Mouse (Mus musculus) liver, embryonic 11.5 days (tissue): ENCODE data around the gene Oasl2. TPM values are rescaled to one million over a fixed set of nuclear protein-coding genes. Genes with fewer than 3 reads are reported as not detected.
"Not testable (repeated sequence)": the region's sequence is repeated elsewhere in the genome, so short reads cannot be mapped to it uniquely, and the experiment has no call there.

ENCODE experiments used
- ATAC-seq: fragments of 200-750 bp; cut with Nextera tagmentation; replicated peaks from 2 replicates; pipeline ENCODE4 v1.8.0; 2017; ENCODE audit warnings: moderate number of reproducible peaks, mild to moderate bottlenecking, moderate TSS enrichment, moderate library complexity; ENCODE audit not compliant: low FRiP score
- DNase-seq: peaks from one replicate; pipeline ENCODE4 v3.0.0-alpha.2; 2017; ENCODE audit warnings: low spot score
- H3K27ac ChIP-seq: fragments of 300-500 bp; sonication (generic); 2 replicates; pipeline ENCODE4 v1.5.1; 2014; ENCODE audit warnings: mild to moderate bottlenecking, low read depth, low read length, control low read depth
- H3K27me3 ChIP-seq: fragments of 300-500 bp; sonication (generic); replicated peaks from 2 replicates; pipeline ENCODE4 v1.6.1; 2014; ENCODE audit warnings: low read length, mixed read lengths; ENCODE audit not compliant: control insufficient read depth, insufficient read depth
- H3K36me3 ChIP-seq: fragments of 300-500 bp; sonication (generic); 2 replicates; pipeline ENCODE4 v1.6.1; 2014; ENCODE audit warnings: mild to moderate bottlenecking, low read length, moderate library complexity, mixed read lengths; ENCODE audit not compliant: control insufficient read depth, insufficient read depth
- H3K4me1 ChIP-seq: fragments of 300-500 bp; sonication (generic); replicated peaks from 2 replicates; pipeline ENCODE4 v1.6.1; 2014; ENCODE audit warnings: low read length, mixed read lengths; ENCODE audit not compliant: control insufficient read depth, insufficient read depth
- H3K4me2 ChIP-seq: fragments of 300-500 bp; sonication (generic); 2 replicates; pipeline ENCODE4 v1.6.1; 2014; ENCODE audit warnings: mild to moderate bottlenecking, control low read depth, moderate library complexity
- H3K4me3 ChIP-seq: fragments of 300-500 bp; sonication (generic); 2 replicates; pipeline ENCODE4 v1.5.1; 2014; ENCODE audit warnings: low read depth, low read length, control low read depth
- H3K9ac ChIP-seq: fragments of 300-500 bp; sonication (generic); 2 replicates; pipeline ENCODE4 v1.6.1; 2014; ENCODE audit warnings: low read depth, low read length, control low read depth
- H3K9me3 ChIP-seq: fragments of 300-500 bp; sonication (generic); 2 replicates; pipeline ENCODE4 v1.6.1; 2016; ENCODE audit warnings: low read length, inconsistent platforms, mixed read lengths; ENCODE audit not compliant: control insufficient read depth
- WGBS: fragments of 180-500 bp; shearing (Covaris S2); extraction: QIAGEN DNeasy Blood & Tissue Kit; methylation state at CpG from one replicate; pipeline ENCODE4 v1.1.7; 2014; 5-methylcytosine and 5-hydroxymethylcytosine counted together
- polyA plus RNA-seq: library from polyadenylated mRNA; unstranded; fragments of >200 nt; fragmentation: Nextera tagmentation; extraction: Ambion mirVana; gene quantifications from 2 replicates; pipeline ENCODE4 v1.2.1, GENCODE M21; 2014

Oasl2 gene
- polyA plus RNA-seq, 1 experiment from 2014 or later: 4.1 TPM

DNA sequence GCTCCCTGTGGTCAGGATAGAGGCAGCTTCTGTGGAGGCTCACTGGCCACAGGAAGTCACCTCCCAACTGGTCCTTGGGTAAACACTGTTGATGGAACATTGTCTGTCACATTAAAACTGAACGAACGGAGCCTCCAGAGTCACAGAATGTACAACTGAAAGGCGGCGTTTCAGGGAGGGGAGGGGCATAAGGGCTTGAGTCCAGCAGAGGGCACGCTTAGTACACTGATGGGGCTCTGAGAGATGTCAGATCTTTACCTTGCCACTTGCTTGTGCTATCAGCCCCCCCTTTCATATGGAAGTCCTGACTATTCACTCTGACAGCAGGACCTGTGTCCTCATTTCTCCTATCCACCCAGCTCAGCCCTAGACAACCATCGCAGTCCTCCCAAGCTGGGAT is 20.9 kb upstream of the Oasl2 start:
- 54% methylated on average over 6 of the region's 6 CpGs for WGBS
- 0 out of 2 replicates have a peak overlapping the region, but pooled peaks have one; percentile 9 for H3K4me3 ChIP-seq
- ATAC-seq (no peak), DNase-seq (no peak)
- no peak overlapping the region for H3K27ac ChIP-seq
- no peaks in the 10 kb centered on the region for H3K9me3 ChIP-seq
- no peaks in the 10 kb centered on the region for H3K36me3 ChIP-seq
- H3K9ac ChIP-seq: no peak overlapping the region
- 0 out of 2 replicates have a peak, but pooled peaks cover 4% of the 10 kb centered on the region for H3K4me1 ChIP-seq
- peaks cover 9% of the 10 kb centered on the region for H3K27me3 ChIP-seq
- H3K4me2 ChIP-seq: no peak overlapping the region

DNA sequence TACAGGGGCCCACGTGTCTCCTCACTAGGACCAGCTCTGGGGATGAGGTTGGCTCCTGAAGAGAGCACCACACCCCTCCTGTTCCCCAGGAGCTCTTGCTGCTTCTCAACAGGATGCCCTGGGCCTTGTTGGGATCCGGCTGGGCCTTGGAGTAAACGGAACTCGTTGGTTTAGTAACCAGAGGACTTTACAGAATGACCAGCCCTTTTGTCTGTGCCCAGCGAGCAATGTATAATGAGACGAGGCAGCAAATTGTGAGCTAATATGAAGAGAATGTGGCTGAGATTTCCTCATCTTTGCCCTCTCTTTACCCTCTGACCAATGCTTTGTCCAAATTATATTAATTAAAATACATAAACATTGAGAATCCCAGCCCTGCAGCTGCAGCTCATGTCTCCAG is 20.4 kb upstream of the Oasl2 start:
- DNase-seq: no peak
- Histone ChIP-seq H3K4me1 (0 out of 2 replicates have a peak, but pooled peaks cover 4% of the 10 kb centered on the region), H3K9me3 (no peaks in the 10 kb centered on the region), H3K27ac (no peak overlapping the region), H3K4me2 (no peak overlapping the region), H3K36me3 (no peaks in the 10 kb centered on the region), H3K27me3 (peaks cover 9% of the 10 kb centered on the region), H3K4me3 (no peak overlapping the region), H3K9ac (no peak overlapping the region)
- WGBS: 56% methylated on average over 6 of the region's 6 CpGs
- no peak for ATAC-seq

DNA sequence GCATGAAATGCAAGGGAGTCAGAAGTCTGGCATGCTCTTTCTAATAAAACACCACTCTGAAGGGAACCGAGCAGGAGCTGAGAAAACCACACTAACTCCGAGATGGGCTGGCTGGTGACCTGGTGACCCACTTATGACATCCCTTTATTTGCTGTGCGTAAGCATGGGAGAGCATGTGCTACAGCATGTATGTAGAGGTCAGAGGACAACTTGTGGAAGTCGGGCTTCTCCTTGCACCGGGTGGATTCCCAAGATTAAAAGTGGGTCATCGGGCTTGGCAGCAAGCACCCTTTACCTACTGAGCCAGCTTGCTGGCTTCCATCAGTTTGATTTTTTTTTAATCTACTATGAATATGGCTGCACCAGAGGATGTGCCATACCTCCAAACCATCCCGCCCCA is 19.2 kb upstream of the Oasl2 start:
- Histone ChIP-seq H3K9ac (no peak overlapping the region), H3K9me3 (no peaks in the 10 kb centered on the region), H3K27ac (no peak overlapping the region), H3K4me2 (no peak overlapping the region), H3K36me3 (no peaks in the 10 kb centered on the region), H3K4me3 (no peak overlapping the region), H3K27me3 (peaks cover 9% of the 10 kb centered on the region), H3K4me1 (0 out of 2 replicates have a peak, but pooled peaks cover 4% of the 10 kb centered on the region)
- ATAC-seq: no peak
- 72% methylated on average over 7 of the region's 7 CpGs for WGBS
- DNase-seq: no peak

DNA sequence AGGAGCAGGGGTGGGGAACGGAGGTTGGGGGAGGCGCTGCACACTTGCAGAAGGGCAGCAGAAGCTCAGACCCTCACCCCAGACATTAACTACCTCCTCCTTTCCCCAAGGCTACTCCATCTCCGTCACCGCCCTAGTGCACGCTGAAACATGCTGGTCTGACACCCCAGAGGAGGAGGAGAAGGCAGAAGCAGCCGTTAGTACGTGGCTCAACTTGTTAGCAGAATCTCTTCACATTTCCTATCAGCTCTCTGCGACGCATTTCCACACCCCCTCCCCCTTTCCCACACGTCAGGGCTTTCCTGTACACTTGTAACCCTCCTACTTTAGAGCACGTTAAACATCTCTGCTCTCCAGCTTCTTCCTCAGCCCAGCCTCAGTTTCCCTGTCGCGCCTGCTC is 17.3 kb upstream of the Oasl2 start:
- no peak for DNase-seq
- 40% methylated on average over 13 of the region's 13 CpGs for WGBS

DNA sequence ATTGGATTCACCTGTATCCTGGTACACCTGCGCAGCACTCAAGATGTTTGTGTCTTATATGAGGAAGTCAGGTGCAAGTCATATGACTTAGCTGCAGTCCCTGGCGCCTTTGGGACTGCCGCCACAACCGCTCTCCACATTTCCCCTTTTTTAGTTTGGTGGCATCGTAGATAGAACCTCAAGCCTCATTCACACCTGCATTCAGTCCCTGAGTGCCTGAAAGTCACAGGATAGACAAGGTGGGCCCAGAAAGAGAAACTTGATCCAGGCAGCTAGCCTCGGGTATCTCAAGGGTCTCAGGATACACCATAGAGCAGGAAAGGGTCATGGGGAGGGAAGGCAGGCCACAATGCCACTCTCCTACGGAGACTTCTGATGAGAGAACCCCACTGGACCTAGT is 14.4 kb upstream of the Oasl2 start:
- H3K9me3 ChIP-seq, ATAC-seq, H3K4me1 ChIP-seq, H3K27ac ChIP-seq, H3K9ac ChIP-seq, H3K36me3 ChIP-seq, H3K4me3 ChIP-seq, DNase-seq, H3K4me2 ChIP-seq, H3K27me3 ChIP-seq: not testable (repeated sequence)
- 74% methylated on average over 6 of the region's 7 CpGs for WGBS

More for the DNA sequence above, 17.3 kb upstream of the Oasl2 start:
- H3K36me3 ChIP-seq: no peaks in the 10 kb centered on the region
- no peaks in the 10 kb centered on the region for H3K9me3 ChIP-seq
- 0 out of 2 replicates have a peak, but pooled peaks cover 4% of the 10 kb centered on the region for H3K4me1 ChIP-seq
- no peak overlapping the region for H3K27ac ChIP-seq
- no peak overlapping the region for H3K9ac ChIP-seq
- no peak for ATAC-seq
- no peak overlapping the region for H3K4me3 ChIP-seq
- H3K4me2 ChIP-seq: no peak overlapping the region
- peaks cover 4% of the 10 kb centered on the region for H3K27me3 ChIP-seq

DNA sequence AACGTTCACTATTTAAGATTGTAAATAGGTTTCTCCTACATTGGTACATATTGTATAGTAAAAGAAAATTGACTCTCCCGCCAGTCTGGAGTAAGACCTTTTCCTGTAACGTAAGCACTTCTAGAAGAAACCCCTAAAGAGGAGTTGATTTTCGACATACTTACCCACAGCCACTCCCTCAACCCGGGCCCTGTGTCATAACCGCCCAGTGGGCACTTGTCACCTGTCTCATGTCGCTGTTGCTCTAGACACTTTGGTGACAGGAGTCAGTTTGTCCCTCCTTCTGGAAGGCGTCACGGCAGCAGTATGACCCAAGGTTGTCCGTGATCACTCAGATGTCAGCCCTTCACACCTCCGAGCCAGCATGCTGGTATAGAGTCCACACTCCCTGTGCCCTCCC is 13.7 kb upstream of the Oasl2 start:
- WGBS: 82% methylated on average over 11 of the region's 11 CpGs
- Histone ChIP-seq H3K9ac (no peak overlapping the region), H3K4me1 (0 out of 2 replicates have a peak, but pooled peaks cover 3% of the 10 kb centered on the region), H3K27ac (no peak overlapping the region), H3K27me3 (peaks cover 4% of the 10 kb centered on the region), H3K4me2 (no peak overlapping the region), H3K4me3 (no peak overlapping the region), H3K36me3 (no peaks in the 10 kb centered on the region), H3K9me3 (no peaks in the 10 kb centered on the region)
- no peak for DNase-seq
- ATAC-seq: no peak

DNA sequence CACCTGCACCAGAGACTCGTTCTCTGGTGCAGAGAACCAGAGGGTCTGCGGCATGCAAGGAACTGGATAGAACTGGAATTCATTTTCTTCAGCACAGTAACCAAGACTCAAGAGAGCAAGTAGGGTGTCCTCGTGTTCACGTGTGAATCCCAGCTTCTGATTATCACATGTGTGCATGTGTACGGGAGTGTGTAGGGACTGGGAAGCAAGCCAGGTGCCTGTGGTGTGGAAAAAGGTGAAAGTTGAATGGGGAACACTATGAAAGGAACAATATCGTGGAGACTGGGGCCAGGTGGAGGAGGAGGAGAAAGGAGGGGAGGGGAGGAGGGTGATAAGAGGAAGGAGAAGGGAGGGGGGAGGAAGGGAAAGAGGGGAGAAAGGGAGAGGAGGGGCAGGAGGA is 9.9 kb upstream of the Oasl2 start:
- no peak for ATAC-seq
- 75% methylated on average over 6 of the region's 6 CpGs for WGBS
- H3K9me3 ChIP-seq: no peaks in the 10 kb centered on the region

DNA sequence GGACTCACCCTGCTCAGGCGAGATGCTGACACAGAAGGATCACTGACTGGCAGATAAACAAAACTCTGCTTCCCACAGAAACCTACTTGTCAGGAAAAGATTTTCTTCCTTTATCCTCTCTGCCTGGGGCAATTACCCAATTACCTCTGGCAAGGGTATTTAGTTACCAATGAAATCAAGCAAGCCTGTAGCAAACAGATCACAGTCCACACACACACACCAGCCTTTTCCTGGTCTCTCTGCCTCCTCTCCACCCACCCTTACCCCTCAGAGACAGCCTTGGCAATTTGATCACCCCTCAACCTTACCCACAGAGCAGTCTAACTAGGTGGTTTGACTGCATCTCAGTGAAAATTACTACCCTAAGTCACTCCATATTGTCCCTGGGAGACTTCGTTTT is 7.7 kb upstream of the Oasl2 start:
- WGBS: 73% methylated on average over 2 of the region's 2 CpGs
- H3K27me3 ChIP-seq: no peaks in the 10 kb centered on the region
- H3K9ac ChIP-seq: no peak overlapping the region
- H3K4me1 ChIP-seq: no peaks in the 10 kb centered on the region
- no peak for DNase-seq
- ATAC-seq: no peak
- no peak overlapping the region for H3K4me2 ChIP-seq
- no peaks in the 10 kb centered on the region for H3K36me3 ChIP-seq
- no peak overlapping the region for H3K27ac ChIP-seq
- H3K4me3 ChIP-seq: no peak overlapping the region
- no peaks in the 10 kb centered on the region for H3K9me3 ChIP-seq

More for the DNA sequence above, 9.9 kb upstream of the Oasl2 start:
- Histone ChIP-seq H3K4me1 (no peaks in the 10 kb centered on the region), H3K27ac (no peak overlapping the region), H3K36me3 (no peaks in the 10 kb centered on the region), H3K9ac (no peak overlapping the region), H3K4me2 (no peak overlapping the region), H3K4me3 (no peak overlapping the region), H3K27me3 (no peaks in the 10 kb centered on the region)
- no peak for DNase-seq

DNA sequence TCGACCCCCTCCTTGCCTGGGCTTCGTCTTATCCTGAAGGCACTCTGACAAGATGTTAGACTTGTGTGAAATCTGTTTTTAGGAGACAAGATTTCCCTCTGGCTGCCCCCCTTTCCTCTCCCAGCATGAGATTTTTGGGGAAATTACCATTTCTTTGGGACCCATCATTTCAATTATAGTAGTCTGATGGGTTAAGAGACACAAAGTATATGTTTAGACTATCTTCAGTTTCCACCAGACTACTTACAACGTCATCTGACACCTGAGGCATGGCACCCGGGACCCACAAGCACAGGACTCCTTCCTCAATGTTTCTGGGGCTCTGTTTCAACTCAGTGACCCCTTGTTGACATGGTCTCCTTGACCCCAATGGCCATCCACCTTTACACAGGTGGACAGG is 1.2 kb upstream of the Oasl2 start:
- 80% methylated on average over 4 of the region's 4 CpGs for WGBS
- no peaks in the 10 kb centered on the region for H3K9me3 ChIP-seq
- H3K27ac ChIP-seq: no peak overlapping the region
- peaks cover 2% of the 10 kb centered on the region; the same call in 1 of the 2 replicates for H3K27me3 ChIP-seq
- no peak overlapping the region for H3K4me2 ChIP-seq
- no peak overlapping the region for H3K4me3 ChIP-seq
- 0 out of 2 replicates have a peak, but pooled peaks cover 5% of the 10 kb centered on the region for H3K4me1 ChIP-seq
- ATAC-seq (no peak), DNase-seq (no peak)
- no peak overlapping the region for H3K9ac ChIP-seq
- H3K36me3 ChIP-seq: no peaks in the 10 kb centered on the region
